In genomic region chr7:98953649-98954048, GRCm38 (mm10) we compare ENCODE assay signal across 33 mouse cellular contexts.
DNase-seq lines count a peak whose midpoint lies in the region; ATAC-seq and TF ChIP-seq lines count a peak whose summit lies in the region.
"Had no signal": no experiment of that assay in that cellular context is flagged by ENCODE, and none has a peak within 500 bp of the region (broad histone marks: within the 10 kb centered on the region; RNA-seq: fewer than 3 reads in every experiment).

No protein-coding gene starts in this region.

- DNase-seq in heart, adult 11 months: peak; percentile 64
- no peak for DNase-seq in heart, postnatal 25 days (ENCODE audit: low spot score)
- peak; percentile 5 for DNase-seq in kidney, adult 2 months
- DNase-seq in kidney, adult 9 months: no peak
- peak; percentile 25 for DNase-seq in 416B (ENCODE audit: low read depth)
- no peak for DNase-seq in limb, embryonic 10.5 days (ENCODE audit: low spot score)
- no peak for DNase-seq in right cerebral cortex, postnatal 4 days
- DNase-seq: adrenal gland, postnatal 25 days; cerebellum, adult 18-20 months; cerebellum, postnatal 10 days; forebrain, postnatal 0 days; kidney, adult 11 months; kidney, postnatal 36 days; liver, postnatal 0 days; right cerebral cortex, postnatal 25 days; spleen, adult 18-20 months; thymus, adult 18-20 months; thymus, postnatal 25 days had no signal

- H3K36me3 ChIP-seq in kidney, adult 2 months (ENCODE audit: control insufficient read depth, insufficient read depth, low read length): no peaks in the 10 kb centered on the region
- H3K36me3 ChIP-seq in limb, embryonic 10.5 days: no peaks in the 10 kb centered on the region
- H3K36me3 ChIP-seq: embryonic facial prominence, embryonic 10.5 days; embryonic facial prominence, embryonic 15.5 days; forebrain, embryonic 12.5 days; limb, embryonic 13.5 days; liver, embryonic 12.5 days; midbrain, embryonic 10.5 days; midbrain, embryonic 15.5 days; neural tube, embryonic 15.5 days had no signal

- ATAC-seq in inflammation-experienced regulatory T-cells, adult 6 months: no peak
- ATAC-seq: forebrain, postnatal 0 days; liver, embryonic 12.5 days; liver, postnatal 0 days; midbrain, embryonic 15.5 days; Patski had no signal

- H3K27me3 ChIP-seq in kidney, adult 2 months (replicated peaks; ENCODE audit: control insufficient read depth, insufficient read depth, low read length): no peaks in the 10 kb centered on the region
- H3K27me3 ChIP-seq in limb, embryonic 10.5 days (ENCODE audit: low read depth, poor library complexity, severe bottlenecking): peaks cover 27% of the 10 kb centered on the region
- H3K27me3 ChIP-seq: embryonic facial prominence, embryonic 15.5 days; forebrain, embryonic 12.5 days; liver, embryonic 12.5 days; midbrain, embryonic 15.5 days; neural tube, embryonic 15.5 days; Patski had no signal

- no peak for TF ChIP-seq POLR2A in kidney, adult 2 months (IDR thresholded peaks at IDR 0.05; ENCODE audit: low read depth, low read length)

- H3K4me1 ChIP-seq in kidney, adult 2 months (ENCODE audit: control insufficient read depth, insufficient read depth, low read length): no peaks in the 10 kb centered on the region
- H3K4me1 ChIP-seq in limb, embryonic 10.5 days: peaks cover 69% of the 10 kb centered on the region

- WGBS in kidney, adult 2 months: 74% methylated on average over 3 of the region's 3 CpGs
- 83% methylated on average over 3 of the region's 3 CpGs for WGBS in limb, embryonic 10.5 days

- intact Hi-C loops in heart, postnatal 25 days (cut with DNase I): loop anchor here (5.0 kb wide), 1 partner anchor 61 kb away; no protein-coding TSS in a partner anchor

- no peak overlapping the region for H3K4me3 ChIP-seq in kidney, adult 2 months (ENCODE audit: insufficient read depth, low read depth, low read length)
- no peak overlapping the region for H3K4me3 ChIP-seq in limb, embryonic 10.5 days
- H3K4me3 ChIP-seq: embryonic facial prominence, embryonic 10.5 days; embryonic facial prominence, embryonic 15.5 days; forebrain, embryonic 12.5 days; layer of hippocampus, adult 2 months; left cerebral cortex, adult 2 months; limb, embryonic 13.5 days; liver, embryonic 12.5 days; midbrain, embryonic 10.5 days; midbrain, embryonic 15.5 days; neural tube, embryonic 15.5 days had no signal

- H3K27ac ChIP-seq in kidney, adult 2 months (ENCODE audit: insufficient read depth, low read depth, low read length): no peak overlapping the region
- H3K27ac ChIP-seq in limb, embryonic 10.5 days: peak overlapping the region; percentile 39; the same call in 1 of the 2 replicates
- H3K27ac ChIP-seq: embryonic facial prominence, embryonic 10.5 days; embryonic facial prominence, embryonic 15.5 days; forebrain, embryonic 12.5 days; hindbrain, embryonic 14.5 days; layer of hippocampus, adult 2 months; left cerebral cortex, adult 2 months; limb, embryonic 13.5 days; liver, embryonic 12.5 days; macrophage; midbrain, embryonic 10.5 days; midbrain, embryonic 15.5 days; neural tube, embryonic 15.5 days; stomach, postnatal 0 days had no signal

- TF ChIP-seq CTCF in kidney, adult 2 months (conservative IDR thresholded peaks at IDR 0.05; ENCODE audit: insufficient read depth, insufficient read length, low read depth, low read length): no peak

- no peaks in the 10 kb centered on the region for H3K9me3 ChIP-seq in limb, embryonic 10.5 days (replicated peaks)
- H3K9me3 ChIP-seq: embryonic facial prominence, embryonic 10.5 days; embryonic facial prominence, embryonic 15.5 days; forebrain, embryonic 12.5 days; limb, embryonic 13.5 days; liver, embryonic 12.5 days; midbrain, embryonic 10.5 days; midbrain, embryonic 15.5 days; neural tube, embryonic 15.5 days had no signal

Comparison
In these comparisons a context has a peak if more than half of its experiments do, and no peak if none do; other contexts are left out.
1. DNase-seq: peak in heart, adult 11 months (single experiment), kidney, adult 2 months (single experiment) and 416B (single experiment); none in heart, postnatal 25 days (single experiment), kidney, adult 9 months (single experiment), limb, embryonic 10.5 days (single experiment) and right cerebral cortex, postnatal 4 days (single experiment).